Mouse (Mus musculus) Muller cell, postnatal 12 days (primary cell): ENCODE results near the gene Grid2ip.

Experiments
- DNase-seq: peaks from one replicate; pipeline ENCODE4 v3.0.0-alpha.2; 2015; ENCODE audit errors: inconsistent ontology term

The Grid2ip gene

GRCm38 (mm10) chr5:143356686-143357388 is at the start of gene Grid2ip:
Gene Grid2ip (plus strand): TSS chr5:143357338.
- DNase-seq: no peak

- DNase-seq: no peak
Measured at GRCm38 (mm10) chr5:143308825-143309224, 48.3 kb upstream of the Grid2ip start.

GRCm38 (mm10) chr5:143309916-143310315 is 47.2 kb upstream of the Grid2ip start:
- no peak for DNase-seq

DNA sequence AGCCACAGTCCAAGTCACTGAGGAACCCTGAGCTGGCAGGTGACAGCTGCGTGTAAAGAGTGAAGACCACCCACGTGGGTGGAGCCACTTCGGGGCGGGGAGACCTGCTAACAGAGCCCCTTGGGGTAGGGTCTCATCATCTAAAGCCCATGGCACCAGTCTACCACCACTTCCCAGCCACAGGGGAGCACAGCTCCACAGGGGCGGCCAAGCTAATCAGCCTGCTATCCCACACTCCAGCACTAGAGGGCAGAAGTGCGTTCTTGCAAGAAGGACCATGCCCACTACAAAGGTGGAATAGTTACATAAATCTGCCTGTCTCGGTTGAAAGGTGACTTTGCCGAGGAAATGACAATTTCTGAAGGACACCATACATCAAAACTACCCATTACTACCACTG is 45.3 kb upstream of the Grid2ip start:
- peak; percentile 52 for DNase-seq

GRCm38 (mm10) chr5:143314183-143314729 is 42.9 kb upstream of the Grid2ip start:
- no peak for DNase-seq

DNA sequence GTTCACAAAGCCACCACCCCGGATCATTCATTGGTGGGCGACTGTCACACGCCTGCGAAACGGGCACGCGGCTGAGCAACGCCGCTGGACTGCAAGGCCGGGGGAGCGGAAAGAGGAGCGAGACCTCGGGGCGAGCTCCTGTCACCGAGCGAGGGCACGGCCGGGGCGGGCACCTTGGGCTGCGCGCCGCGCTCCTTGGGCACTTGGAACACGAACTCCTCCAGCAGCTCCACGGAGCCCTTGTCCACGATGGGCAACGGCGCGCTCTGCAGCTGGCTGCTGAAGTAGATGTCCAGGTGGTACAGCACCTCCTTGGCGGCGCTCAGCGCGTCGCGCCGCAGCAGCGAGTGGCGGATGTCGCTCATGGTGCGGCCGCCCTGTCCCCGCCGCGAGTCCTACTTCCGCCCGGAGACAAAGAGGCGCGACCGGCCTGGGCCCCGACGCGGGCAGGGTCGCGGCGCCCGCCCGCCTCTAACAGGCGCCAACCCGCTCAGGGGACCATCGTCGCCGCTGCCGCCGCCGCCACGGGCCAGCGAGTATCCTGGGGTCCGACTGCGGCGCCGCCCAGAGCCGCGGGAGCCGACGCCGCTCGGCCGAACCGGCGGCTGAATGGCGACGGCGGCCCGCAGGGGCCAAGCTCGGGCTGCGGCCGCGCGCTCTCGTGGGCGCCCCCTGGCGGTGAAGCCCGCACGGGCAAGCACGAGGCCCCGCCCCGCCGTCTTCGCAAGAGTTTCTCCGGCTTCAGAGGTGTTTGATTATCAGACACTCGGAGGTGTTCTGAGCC is 42.2 kb upstream of the Grid2ip start, which contains the start of gene E130309D02Rik:
E130309D02Rik (minus strand) TSS at position 631 of the 784 bp plus-strand sequence.
- DNase-seq: peak; percentile 86

- DNase-seq: no peak
Measured at GRCm38 (mm10) chr5:143315514-143315888, 41.6 kb upstream of the Grid2ip start.

DNA sequence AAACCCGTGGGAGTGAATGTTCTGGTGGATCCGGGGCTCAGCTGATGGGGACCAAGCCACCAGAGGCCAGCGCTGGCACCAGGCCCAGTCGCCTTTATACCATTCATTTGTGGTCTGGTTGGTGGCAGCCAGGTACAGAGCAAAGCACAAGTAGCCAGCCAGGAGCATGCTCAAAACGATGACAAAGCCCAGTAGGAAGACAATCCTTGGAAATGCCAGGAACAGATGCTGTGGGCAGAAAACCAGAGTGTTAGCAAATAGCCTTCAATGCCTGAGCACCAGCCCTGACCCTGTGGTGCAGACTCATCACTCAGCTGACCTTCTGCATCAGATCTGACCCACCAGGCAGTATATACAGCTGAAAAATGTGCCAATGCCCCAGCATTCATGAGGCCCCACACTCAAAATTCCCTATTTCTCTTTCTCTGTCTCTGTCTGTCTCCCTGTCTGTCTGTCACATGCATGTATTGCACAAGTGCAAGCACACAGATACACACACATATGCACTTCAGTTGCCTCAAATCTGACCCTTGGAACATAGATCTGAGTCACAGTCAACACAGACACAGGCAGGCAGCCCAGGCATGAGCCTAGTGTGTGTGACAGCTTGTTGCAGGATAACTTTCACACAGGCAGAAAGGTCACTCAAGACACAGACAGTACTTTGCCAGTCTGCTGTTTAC is 40.4 kb upstream of the Grid2ip start:
- DNase-seq: no peak

DNA sequence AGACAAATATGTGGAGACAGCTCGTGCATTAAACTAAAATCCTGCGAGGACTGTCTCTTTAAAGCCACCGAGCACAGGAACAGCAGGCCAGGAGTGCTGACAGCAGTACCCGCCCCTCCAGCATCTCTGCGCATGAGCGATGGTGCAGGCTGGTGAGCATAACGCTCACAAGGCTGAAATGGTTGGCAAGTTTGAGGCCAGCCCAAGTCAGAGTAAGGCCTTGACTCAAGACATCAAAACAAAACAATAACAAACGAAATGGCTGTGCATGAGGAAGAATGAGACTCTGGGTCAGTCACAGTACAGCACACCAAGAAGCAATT is 39.9 kb upstream of the Grid2ip start:
- no peak for DNase-seq

- DNase-seq: peak; percentile 85
Measured at GRCm38 (mm10) chr5:143328690-143329495, 28.2 kb upstream of the Grid2ip start, which contains the start of gene Zdhhc4. Gene Zdhhc4 (minus strand): TSS chr5:143329256.

DNA sequence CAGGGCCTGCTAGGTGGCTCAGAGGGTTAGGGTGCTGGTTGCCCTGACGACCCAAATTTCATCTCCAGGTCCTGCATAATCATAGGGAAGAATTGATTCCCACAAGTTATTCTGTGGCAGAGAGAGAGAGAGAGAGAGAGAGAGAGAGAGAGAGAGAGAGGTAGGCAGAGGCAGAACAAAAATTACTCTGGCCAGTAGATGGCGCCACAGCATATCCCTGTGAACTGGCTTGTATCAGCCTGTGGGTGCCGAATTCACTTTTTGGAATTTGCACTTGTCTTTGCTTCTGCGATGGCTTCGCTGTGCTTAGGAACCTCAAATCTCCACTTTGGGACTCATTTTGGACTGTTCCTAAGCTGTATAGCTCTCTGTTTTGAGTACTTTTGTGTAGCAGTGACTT is 23.3 kb upstream of the Grid2ip start:
- peak; percentile 57 for DNase-seq

DNA sequence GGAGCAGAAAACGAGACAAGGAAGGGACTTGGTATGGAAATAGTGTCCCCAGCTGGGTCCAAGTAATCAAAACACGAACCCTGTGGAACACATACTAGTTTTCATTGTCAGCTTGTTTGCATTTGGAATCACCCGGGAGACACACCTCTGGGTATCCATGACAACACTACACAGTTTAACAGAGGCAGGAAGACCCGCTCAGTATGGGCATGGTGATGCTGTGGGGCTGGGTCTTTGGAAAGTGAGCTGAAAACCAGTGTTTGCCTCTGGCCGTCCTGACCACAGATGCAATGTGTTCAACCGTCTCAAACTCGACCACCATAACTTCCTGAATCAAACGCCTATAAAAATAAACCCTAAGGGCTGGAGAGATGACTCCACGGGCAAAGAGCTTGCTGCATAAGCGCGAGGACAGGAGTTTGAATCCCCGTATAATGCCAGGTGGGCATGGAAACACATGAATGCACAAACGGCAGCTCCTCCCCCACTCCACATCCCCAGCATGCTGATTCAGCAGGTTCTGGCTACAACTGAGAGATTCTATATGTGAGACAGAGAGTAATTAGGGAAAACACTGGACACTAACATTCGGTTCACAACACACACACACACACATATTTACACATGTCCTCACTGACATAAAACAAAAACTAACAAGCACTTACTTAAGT is 22.6 kb upstream of the Grid2ip start:
- no peak for DNase-seq

GRCm38 (mm10) chr5:143335089-143335460 is 22.1 kb upstream of the Grid2ip start:
- DNase-seq: no peak

- no peak for DNase-seq
Measured at GRCm38 (mm10) chr5:143336559-143336958, 20.6 kb upstream of the Grid2ip start.

DNA sequence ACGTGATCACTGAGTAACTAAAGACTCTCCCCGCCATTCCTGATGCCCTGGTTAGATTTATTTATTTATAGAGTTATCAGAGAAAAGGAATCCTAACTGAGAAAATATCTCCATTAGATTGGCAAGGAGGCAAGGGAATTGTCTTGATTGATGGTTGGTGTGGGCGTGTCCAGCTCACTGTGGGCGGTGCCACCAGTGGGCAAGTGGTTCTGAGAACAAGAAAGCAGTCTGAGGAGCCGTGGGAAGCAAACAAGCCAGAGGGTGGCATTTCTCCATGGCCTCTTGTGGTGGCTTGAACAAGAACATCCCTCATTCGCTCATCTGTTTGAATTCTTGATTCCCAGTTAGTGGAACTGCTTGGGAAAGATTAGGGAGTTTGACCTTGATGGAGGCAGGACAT is 17.5 kb upstream of the Grid2ip start:
- DNase-seq: no peak

DNA sequence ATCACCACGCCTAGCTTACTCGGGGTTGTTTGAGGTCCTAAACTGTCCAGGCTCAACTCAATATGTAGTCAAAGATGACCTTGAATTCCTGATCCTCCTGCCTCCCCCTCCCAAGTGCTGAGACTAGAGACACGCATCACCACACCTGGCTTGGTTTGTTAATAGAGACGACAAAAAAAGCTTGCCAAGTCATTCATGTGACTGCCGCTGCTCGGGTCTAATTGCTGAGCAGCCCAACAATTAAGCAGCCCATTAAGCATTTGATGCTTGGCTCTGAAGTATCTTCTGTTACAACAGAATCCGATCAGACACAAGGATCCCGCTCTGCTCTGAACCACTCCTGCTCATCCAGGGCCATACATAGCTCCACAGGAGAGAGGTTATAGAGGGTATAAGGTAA is 10.8 kb upstream of the Grid2ip start:
- no peak for DNase-seq

DNA sequence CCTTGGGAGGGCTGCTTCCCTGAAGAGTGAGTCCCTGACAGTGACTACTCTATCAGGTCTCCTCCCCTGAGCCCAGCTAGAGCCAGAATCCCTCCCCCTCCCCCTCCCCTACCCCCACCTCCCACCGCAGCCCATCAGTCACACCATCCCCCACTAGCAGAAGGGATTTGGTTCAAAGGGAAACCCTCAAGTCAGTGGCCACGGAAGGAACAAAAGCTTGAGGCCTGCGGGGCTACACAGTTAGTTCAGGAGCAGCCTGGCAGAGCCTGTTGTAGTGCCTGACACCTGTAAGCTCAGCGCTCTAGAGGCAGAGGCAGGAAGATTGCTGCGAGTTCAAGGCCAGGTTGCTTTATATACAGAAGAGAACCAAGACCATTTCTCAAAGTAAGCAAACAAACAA is 1.1 kb upstream of the Grid2ip start:
- DNase-seq: no peak

DNA sequence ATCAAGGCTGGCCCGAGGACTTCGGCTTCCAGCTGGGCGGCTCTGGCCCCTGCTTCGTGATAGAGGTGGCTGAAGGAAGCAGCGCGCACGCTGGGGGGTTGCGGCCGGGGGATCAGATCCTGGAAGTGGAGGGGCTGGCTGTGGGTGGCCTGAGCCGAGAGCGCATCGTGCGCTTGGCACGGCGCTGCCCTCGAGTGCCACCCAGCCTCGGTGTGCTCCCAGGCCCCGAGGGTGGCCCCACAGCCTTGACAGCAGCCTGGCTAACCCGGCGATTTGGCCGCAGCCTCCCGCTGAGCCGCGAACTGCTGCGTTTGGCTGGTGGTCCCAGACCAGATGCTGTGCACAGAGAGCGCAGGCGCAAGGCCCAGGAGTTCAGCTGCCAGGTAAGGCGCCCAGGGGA is 426 bp downstream of the Grid2ip start:
- no peak for DNase-seq

DNA sequence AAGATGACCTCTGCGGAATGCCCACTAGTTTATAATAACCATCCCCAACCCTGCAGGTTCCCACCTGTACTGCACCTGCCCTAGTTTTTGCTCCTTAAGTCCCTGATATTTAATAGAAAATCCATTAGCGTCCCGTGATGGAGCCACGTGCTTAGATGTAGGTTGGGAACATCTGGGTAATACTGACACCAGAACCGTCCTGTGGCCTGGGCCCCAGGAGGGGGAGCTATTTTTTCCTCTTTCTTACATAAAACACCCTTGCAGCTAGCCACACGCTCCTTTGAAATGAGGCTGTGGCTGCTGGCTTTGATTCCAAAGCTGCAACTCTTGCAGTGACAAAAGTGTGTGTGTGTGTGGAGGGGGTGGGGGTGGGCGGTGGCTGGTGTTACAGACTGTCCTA is 2.1 kb downstream of the Grid2ip start:
- DNase-seq: no peak

DNA sequence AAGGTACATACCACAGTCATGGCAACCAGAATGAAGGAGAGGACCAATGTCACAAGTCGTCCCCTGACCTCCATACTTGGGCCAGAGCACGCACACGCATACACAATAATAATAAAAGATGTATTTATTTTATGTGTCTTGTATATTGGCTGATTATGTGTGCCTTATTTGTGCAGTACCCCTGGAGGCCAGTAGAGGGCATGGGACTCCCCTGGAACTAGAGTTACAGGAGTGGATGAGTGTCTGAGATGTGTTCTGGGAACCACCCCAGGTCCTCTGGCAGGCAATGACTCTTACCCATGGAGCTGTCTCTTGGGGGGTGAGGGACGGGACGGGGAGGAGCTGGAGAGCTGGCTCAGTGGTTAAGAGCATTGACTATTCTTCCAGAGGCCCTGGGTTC is 2.9 kb downstream of the Grid2ip start:
- no peak for DNase-seq

DNA sequence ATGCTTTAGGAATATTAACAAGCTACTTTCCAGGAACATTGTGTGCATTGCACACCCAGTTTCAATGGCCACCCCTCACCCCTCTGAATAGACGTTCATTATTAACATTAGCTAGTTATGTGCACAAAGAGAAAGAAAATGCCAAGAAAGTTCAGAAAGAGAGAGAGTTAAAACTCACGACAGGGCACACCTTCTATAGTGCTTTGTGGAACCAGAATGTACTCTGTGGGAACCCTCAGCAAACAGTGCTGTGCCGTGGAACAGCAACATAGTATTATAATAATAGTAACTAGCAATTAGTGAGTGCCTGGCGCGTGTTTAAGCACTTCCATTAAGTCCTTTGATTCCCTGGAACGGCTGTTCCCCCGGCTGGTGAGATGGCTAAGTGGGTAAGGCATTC is 4.3 kb downstream of the Grid2ip start:
- no peak for DNase-seq
